Mouse (Mus musculus): ENCODE results near the gene Acot4. TPM values are rescaled to one million over a fixed set of nuclear protein-coding genes. Genes with fewer than 3 reads are reported as not detected.

The Acot4 gene
- 0.85 TPM for polyA plus RNA-seq (2017; shearing (Covaris generic))

DNA sequence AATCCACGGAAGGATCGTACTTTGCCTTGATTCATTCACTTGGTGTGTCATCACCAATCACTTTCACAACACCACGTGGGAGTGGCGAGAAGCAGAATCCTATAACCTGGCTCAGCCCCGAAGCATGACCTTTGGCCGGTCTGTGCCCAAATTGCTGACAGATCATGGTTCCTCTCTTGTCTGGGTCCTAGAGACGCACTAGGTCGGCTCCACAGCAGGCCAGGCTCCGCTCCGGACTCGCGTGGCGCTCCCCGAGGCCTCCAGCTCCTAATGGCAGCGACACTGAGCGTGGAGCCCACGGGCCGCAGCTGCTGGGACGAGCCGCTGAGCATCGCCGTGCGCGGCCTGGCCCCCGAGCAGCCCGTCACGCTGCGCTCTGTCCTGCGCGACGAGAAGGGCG is at the start of gene Acot4:
Gene Acot4 (plus strand): TSS at position 139 of the 400 bp plus-strand sequence.

DNA sequence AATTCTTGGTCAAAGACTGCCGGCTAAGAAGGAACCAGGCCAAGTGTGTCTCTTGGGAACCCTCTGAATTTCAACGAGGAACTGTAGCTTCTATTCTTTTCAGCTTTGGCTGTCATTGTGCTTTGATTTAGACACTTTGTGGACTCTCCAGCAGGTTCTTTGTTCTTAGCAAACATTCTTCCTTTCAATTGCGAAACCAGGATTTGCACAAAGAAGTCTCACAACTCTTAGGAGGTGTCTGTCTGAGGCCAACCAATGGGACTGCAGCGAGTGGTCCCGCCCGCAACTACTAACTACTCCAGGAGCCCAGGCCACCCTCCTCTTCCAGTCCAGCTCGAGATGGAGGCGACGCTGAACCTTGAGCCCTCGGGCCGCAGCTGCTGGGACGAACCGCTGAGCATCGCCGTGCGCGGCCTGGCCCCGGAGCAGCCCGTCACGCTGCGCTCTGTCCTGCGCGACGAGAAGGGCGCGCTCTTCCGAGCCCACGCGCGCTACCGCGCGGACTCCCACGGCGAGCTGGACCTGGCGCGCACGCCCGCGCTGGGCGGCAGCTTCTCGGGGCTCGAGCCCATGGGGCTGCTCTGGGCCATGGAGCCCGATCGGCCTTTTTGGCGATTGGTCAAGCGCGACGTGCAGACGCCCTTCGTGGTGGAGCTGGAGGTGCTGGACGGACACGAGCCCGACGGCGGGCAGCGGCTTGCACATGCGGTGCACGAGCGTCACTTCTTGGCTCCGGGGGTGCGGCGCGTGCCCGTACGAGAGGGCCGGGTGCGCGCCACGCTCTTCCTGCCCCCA is 28.8 kb upstream of the Acot4 start, which contains the start of gene Acot1:
Gene Acot1 (plus strand): TSS at position 320 of the 795 bp plus-strand sequence.

DNA sequence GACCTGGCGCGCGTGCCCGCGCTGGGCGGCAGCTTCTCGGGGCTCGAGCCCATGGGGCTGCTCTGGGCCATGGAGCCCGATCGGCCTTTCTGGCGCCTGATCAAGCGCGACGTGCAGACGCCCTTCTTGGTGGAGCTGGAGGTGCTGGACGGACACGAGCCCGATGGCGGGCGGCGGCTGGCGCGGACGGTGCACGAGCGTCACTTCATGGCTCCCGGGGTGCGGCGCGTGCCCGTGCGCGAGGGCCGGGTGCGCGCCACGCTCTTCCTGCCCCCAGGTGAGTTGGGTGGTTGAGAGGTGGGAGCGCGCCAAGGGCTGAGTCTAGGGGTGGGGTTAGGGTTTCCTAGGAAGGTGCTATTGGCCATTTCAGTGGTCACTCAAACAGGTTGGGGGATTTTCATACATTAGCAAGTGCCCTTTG is 522 bp downstream of the Acot4 start, which contains the start of gene Gm49366:
Gene Gm49366 (plus strand): TSS at position 245 of the 421 bp plus-strand sequence.

DNA sequence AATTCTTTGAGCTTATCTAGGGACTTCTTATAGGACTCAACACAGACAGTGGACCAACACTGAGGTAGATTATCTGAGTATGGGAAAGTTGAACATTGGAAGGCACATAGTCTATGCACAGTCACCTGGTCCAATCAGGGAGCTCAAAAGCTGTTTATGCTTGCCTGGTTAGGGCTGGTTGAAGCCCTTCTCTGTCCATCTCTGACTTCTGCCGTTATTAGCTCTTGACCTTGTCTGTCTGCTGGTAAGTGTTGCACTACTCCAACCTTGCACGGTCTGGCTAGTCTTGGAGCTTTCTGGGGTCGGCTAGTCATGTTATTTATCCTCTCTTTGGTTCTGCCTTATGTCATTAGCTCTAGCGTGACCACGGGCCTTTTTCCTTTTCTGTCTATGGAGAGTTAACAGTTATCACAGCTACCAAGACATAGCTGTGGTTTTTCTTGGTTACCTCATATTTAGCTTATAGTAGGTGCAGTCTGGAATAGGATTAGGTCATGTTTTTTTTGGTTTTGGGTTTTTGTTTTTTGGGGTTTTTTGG is 13.8 kb downstream of the Acot4 start, which contains the start of gene Acot3:
Gene Acot3 (plus strand): TSS at position 208 of the 538 bp plus-strand sequence.

DNA sequence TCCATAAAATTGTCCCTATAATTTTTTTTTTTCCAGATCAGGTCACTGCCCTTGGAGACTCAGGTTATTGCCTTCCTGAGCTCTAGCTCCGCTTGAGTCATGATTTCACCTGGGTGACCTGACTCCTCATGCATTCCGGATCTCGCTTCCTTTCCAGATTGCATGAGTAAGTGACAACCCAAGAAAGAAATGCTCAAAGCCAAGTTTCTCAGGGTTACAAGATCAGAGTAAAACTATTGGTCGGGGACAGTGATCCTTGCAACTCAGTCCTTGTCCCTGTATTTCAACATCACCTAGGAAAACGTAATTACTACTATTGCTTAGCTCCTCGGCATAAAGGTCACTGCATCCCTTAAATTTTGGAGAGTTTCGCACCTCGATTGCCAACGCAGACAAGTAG is 30.8 kb downstream of the Acot4 start, which contains the start of gene Acot5:
Gene Acot5 (plus strand): TSS at position 340 of the 400 bp plus-strand sequence.

Other genes starting within 250 kb of the Acot4 start
- 40.4 TPM for gene Numb, start 116.4 kb upstream of the Acot4 start, polyA plus RNA-seq (2017; shearing (Covaris generic))
- 29.5 TPM for gene Riox1, start 87.8 kb upstream of the Acot4 start, polyA plus RNA-seq (2017; shearing (Covaris generic))
- 0.21 TPM for gene Heatr4, start 53.5 kb upstream of the Acot4 start, polyA plus RNA-seq (2017; shearing (Covaris generic))
- 9.7 TPM for gene Acot2, start 50.5 kb upstream of the Acot4 start, polyA plus RNA-seq (2017; shearing (Covaris generic))
- 0.66 TPM for gene Acot1, start 28.9 kb upstream of the Acot4 start, polyA plus RNA-seq (2017; shearing (Covaris generic))
- not detected for gene Gm49366, start 556 bp downstream of the Acot4 start, polyA plus RNA-seq (2017; shearing (Covaris generic))
- gene Acot3, start 13.8 kb downstream of the Acot4 start, polyA plus RNA-seq (2017; shearing (Covaris generic)): 0.40 TPM
- gene Acot5, start 30.9 kb downstream of the Acot4 start, polyA plus RNA-seq (2017; shearing (Covaris generic)): not detected
- gene Acot6, start 62.3 kb downstream of the Acot4 start, polyA plus RNA-seq (2017; shearing (Covaris generic)): 1.3 TPM
- gene Dnal1, start 76.0 kb downstream of the Acot4 start, polyA plus RNA-seq (2017; shearing (Covaris generic)): 0.73 TPM
- gene Pnma1, start 110.1 kb downstream of the Acot4 start, polyA plus RNA-seq (2017; shearing (Covaris generic)): not detected
- 144 TPM for gene Elmsan1, start 180.5 kb downstream of the Acot4 start, polyA plus RNA-seq (2017; shearing (Covaris generic))
- 19.5 TPM for gene Ptgr2, start 246.9 kb downstream of the Acot4 start, polyA plus RNA-seq (2017; shearing (Covaris generic))